Mouse (Mus musculus) kidney, adult 18-20 months (tissue): Measurements from ENCODE around the gene Pabpn1l.

Source experiments
- DNase-seq: peaks from one replicate; pipeline ENCODE4 v3.0.0; 2021

Pabpn1l gene

GRCm38 (mm10) chr8:122611295-122612133 is 11.0 kb downstream of the Pabpn1l start, which contains the start of the genes Galns and Trappc2l:
Galns (minus strand) TSS chr8:122611463.
Trappc2l (plus strand) TSS chr8:122611640.
- peak; percentile 95 for DNase-seq

GRCm38 (mm10) chr8:122610612-122611277 is 11.8 kb downstream of the Pabpn1l start:
- DNase-seq: no peak

GRCm38 (mm10) chr8:122610209-122610608 is 12.3 kb downstream of the Pabpn1l start:
- DNase-seq: no peak

- DNase-seq: no peak
These were observed 15.7 kb downstream of the Pabpn1l start for GRCm38 (mm10) chr8:122606810-122607209.

- DNase-seq: no peak
These were observed 17.2 kb downstream of the Pabpn1l start for GRCm38 (mm10) chr8:122605367-122605766.

GRCm38 (mm10) chr8:122604640-122605039 is 17.9 kb downstream of the Pabpn1l start:
- no peak for DNase-seq

- peak; percentile 64 for DNase-seq
These were observed 21.9 kb downstream of the Pabpn1l start for GRCm38 (mm10) chr8:122600666-122601065.

GRCm38 (mm10) chr8:122596031-122596430 is 26.5 kb downstream of the Pabpn1l start:
- no peak for DNase-seq

GRCm38 (mm10) chr8:122593783-122594507 is 28.6 kb downstream of the Pabpn1l start:
- no peak for DNase-seq

GRCm38 (mm10) chr8:122593240-122593639 is 29.3 kb downstream of the Pabpn1l start:
- no peak for DNase-seq

GRCm38 (mm10) chr8:122586749-122587148 is 35.8 kb downstream of the Pabpn1l start:
- DNase-seq: no peak

- DNase-seq: no peak
These were observed 36.4 kb downstream of the Pabpn1l start for GRCm38 (mm10) chr8:122586171-122586570.

- no peak for DNase-seq
These were observed 37.1 kb downstream of the Pabpn1l start for GRCm38 (mm10) chr8:122585411-122585891.

- no peak for DNase-seq
These were observed 37.6 kb downstream of the Pabpn1l start for GRCm38 (mm10) chr8:122584981-122585380.

GRCm38 (mm10) chr8:122580926-122581325 is 41.6 kb downstream of the Pabpn1l start:
- DNase-seq: no peak

- DNase-seq: no peak
These were observed 43.3 kb downstream of the Pabpn1l start for GRCm38 (mm10) chr8:122579196-122579595.

GRCm38 (mm10) chr8:122577116-122577515 is 45.4 kb downstream of the Pabpn1l start:
- no peak for DNase-seq

GRCm38 (mm10) chr8:122576648-122577022 is 45.9 kb downstream of the Pabpn1l start, which contains the start of gene Aprt:
Aprt (minus strand) TSS chr8:122576909.
- peak; percentile 98 for DNase-seq

GRCm38 (mm10) chr8:122575735-122576647 is 46.5 kb downstream of the Pabpn1l start:
- DNase-seq: peak; percentile 18

- DNase-seq: no peak
These were observed 47.3 kb downstream of the Pabpn1l start for GRCm38 (mm10) chr8:122575286-122575685.

GRCm38 (mm10) chr8:122574667-122575251 is 47.8 kb downstream of the Pabpn1l start:
- peak; percentile 34 for DNase-seq

- no peak for DNase-seq
These were observed 48.3 kb downstream of the Pabpn1l start for GRCm38 (mm10) chr8:122574264-122574663.
